Mouse (Mus musculus) fibroblast of lung, adult 2 months (primary cell): ENCODE data around the gene Rnf135.
"Not testable (repeated sequence)": the region's sequence is repeated elsewhere in the genome, so short reads cannot be mapped to it uniquely, and the experiment has no call there.

ENCODE experiments used
- DNase-seq: peaks from one replicate; pipeline ENCODE4 v3.0.0-alpha.2; 2011; ENCODE audit warnings: low read depth

The Rnf135 gene

GRCm38 (mm10) chr11:80202296-80202695, 18.6 kb downstream of the Rnf135 start:
- DNase-seq = no peak

DNA sequence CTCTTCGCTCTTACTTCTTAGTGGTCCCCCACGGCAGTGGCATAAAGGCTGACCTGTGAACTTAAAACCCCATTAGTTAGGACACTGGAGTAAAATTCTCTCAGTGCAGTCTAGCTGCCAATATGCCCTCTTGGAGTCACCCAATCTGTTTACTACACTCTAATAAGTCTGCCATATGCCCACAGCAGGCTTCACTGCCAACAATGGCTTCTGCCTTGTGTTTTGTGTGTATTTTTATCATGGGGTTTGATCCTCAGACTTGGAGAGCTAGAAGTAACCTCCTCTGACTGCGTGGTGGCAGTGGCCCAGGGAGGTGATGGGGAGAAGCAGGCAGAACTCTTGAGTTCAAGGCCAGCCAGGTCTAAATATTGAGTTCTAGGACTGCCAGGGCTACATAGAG, 20.4 kb downstream of the Rnf135 start:
- DNase-seq = no peak

GRCm38 (mm10) chr11:80204941-80205340, 21.3 kb downstream of the Rnf135 start:
- no peak for DNase-seq

GRCm38 (mm10) chr11:80208465-80208859, 24.8 kb downstream of the Rnf135 start:
- no peak for DNase-seq

GRCm38 (mm10) chr11:80208860-80209800, 25.5 kb downstream of the Rnf135 start, which contains the start of gene Rhot1:
Rhot1 (plus strand) TSS chr11:80209019.
- DNase-seq = peak; percentile 74

GRCm38 (mm10) chr11:80210321-80210720, 26.7 kb downstream of the Rnf135 start:
- DNase-seq = no peak

DNA sequence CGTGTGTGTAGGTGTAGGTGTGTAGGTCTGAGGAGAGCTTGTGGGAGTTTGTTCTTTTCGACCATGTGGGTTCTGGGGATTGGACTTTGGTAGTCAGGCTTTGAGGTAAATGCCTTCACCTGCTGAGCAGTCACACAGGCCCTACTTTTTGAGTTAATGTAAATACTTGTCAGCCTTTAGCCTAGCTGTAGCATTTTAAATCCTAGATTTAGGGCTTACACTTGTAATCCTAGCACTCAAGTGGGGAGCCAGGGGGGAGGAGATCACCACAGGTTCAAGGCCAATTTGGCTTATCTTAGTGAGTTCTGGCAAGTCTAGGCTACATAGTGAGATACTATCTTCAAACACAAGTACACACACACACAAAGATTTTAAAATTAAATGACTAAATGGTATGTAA, 28.6 kb downstream of the Rnf135 start:
- DNase-seq = no peak

DNA sequence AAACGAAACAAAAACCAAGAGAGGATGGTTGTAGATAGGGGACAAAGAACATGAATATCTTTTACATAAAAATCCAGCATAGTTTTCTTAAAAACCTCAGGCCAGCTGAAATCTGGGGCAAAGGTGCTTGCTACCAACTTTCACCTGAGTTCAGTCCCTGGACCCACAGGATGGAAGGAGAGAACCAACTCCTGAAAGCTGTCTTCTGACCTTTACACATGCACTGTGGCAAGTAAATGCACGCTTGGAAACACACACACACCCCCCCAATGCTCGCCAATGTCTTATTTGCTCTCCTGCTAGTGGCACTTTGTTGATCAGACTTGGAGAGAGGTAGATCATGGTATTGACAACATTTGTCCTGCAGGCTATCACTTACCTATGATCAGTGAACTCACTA, 31.6 kb downstream of the Rnf135 start:
- DNase-seq = no peak

GRCm38 (mm10) chr11:80218657-80219293, 35.1 kb downstream of the Rnf135 start:
- DNase-seq = no peak

DNA sequence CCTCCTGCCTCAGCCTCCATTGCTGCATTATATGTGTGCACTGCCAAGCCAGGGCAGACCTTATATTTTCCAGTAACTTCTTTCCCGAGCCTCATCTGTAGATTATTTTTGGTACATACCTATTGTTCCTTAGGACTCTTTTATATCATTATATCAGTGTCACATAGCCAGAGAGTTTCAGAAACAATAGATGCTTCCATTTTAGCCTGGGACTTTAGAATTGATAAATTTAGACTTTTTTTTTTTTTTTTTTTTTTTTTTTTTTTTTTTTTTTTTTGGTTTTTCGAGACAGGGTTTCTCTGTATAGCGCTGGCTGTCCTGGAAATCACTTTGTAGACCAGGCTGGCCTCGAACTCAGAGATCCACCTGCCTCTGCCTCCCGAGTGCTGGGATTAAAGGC, 46.4 kb downstream of the Rnf135 start:
- DNase-seq = not testable (repeated sequence)

- DNase-seq = no peak
Measured at GRCm38 (mm10) chr11:80237278-80237677, 53.6 kb downstream of the Rnf135 start.

DNA sequence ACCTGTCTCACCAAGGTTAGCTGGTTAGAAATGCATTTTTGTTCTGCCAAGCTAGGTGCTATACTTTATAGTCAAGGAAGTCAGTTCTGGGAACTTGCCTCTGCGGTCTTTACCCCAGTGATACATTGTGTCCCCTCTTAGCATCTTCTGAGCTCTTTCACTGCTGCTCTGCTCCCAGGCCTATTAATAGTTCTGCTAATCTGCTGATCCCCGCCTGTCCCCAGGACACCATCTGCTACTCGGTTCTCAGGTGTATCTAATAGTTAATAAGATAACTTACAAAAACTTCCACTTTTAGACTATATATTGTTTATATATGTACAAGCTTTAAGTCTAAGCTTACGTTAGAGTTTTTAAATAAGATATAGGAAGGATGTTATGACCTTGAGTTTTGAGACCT, 54.7 kb downstream of the Rnf135 start:
- no peak for DNase-seq

- no peak for DNase-seq
Measured at GRCm38 (mm10) chr11:80247026-80247425, 63.4 kb downstream of the Rnf135 start.

GRCm38 (mm10) chr11:80248531-80248930, 64.9 kb downstream of the Rnf135 start:
- no peak for DNase-seq
